8 mouse cellular contexts compared by ENCODE assay signal in the genomic region with DNA sequence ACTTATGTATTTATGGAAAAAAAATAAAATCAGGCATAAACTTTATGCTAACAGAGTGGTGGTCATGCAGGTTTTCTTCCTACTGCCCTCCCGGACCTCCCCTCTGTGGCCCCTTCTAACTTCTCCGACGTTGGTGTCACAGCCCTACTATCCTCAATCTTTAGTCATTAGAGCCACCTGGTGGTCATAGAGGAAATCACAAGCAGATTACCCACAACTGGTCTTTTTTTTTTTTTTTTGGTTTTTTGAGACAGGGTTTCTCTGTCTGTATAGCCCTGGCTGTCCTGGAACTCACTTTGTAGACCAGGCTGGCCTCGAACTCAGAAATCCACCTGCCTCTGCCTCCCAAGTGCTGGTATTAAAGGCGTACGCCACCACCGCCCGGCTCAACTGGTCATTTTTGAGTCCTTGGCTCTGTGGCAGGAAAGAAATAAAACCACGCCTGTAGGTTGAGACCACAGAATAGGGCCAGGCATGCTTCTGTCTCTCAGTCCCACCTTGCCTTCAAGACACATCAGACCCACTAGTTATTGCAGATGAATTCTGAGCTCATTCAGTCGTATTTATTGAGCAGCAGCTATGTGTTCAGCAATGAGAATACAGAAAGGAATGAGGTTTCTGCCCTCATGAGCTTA. TPM values are rescaled to one million over a fixed set of nuclear protein-coding genes. Genes with fewer than 3 reads are reported as not detected.
DNase-seq lines count a peak whose midpoint lies in the region; ATAC-seq and TF ChIP-seq lines count a peak whose summit lies in the region.

No protein-coding gene starts in this region.

- no peaks in the 10 kb centered on the region for H3K9me3 ChIP-seq in ES-E14 (ENCODE audit: control insufficient read depth, insufficient read depth, low read depth, low read length)
- H3K9me3 ChIP-seq in heart, embryonic 13.5 days = no peaks in the 10 kb centered on the region
- no peaks in the 10 kb centered on the region for H3K9me3 ChIP-seq in stomach, embryonic 14.5 days (ENCODE audit: control insufficient read depth, low read depth, low read length)

- in situ Hi-C loops in ES-E14 (cut with MboI; ENCODE audit: low sequenced_read_pairs in 2 of 2, unreplicated experiment in 2 of 2) = no loop called here

- ATAC-seq in heart, embryonic 13.5 days (ENCODE audit: extremely low read depth, insufficient number of reproducible peaks, low FRiP score, low TSS enrichment) = no peak
- ATAC-seq in megakaryocyte, adult 5-6 weeks (ENCODE audit: poor library complexity, severe bottlenecking) = peak; percentile 51
- ATAC-seq in stomach, embryonic 14.5 days (ENCODE audit: insufficient number of reproducible peaks, insufficient read depth, low FRiP score, low read depth) = peak; percentile 25; the same call in 1 of the 2 replicates

- WGBS in heart, embryonic 13.5 days = 48% methylated on average over 10 of the region's 10 CpGs
- 48% methylated on average over 10 of the region's 10 CpGs for WGBS in stomach, embryonic 14.5 days

- no peaks in the 10 kb centered on the region for H3K36me3 ChIP-seq in ES-E14 (ENCODE audit: control insufficient read depth, insufficient read depth, low read length, poor library complexity, severe bottlenecking)
- peaks cover 11% of the 10 kb centered on the region; the same call in 1 of the 2 replicates for H3K36me3 ChIP-seq in heart, embryonic 13.5 days
- H3K36me3 ChIP-seq in stomach, embryonic 14.5 days (ENCODE audit: control insufficient read depth, insufficient read depth, low read length) = no peaks in the 10 kb centered on the region

- DNase-seq in heart, adult 18-20 months = peak; percentile 68 to 87
- DNase-seq in heart, postnatal 25 days (ENCODE audit: low spot score) = no peak
- DNase-seq in ES-E14 (ENCODE audit: low read depth, low spot score) = no peak
- DNase-seq in cerebellum, postnatal 36 days = peak; percentile 45 to 82
- DNase-seq in layer of hippocampus, postnatal 10 days (ENCODE audit: low spot score in 2 of 2) = peak; percentile 73 to 79

- peaks cover 0 to 3% of the 10 kb centered on the region in 2 experiments; a peak in 2 of 4 replicates for H3K4me1 ChIP-seq in ES-E14 (ENCODE audit: control insufficient read depth in 2 of 2, insufficient read depth in 2 of 2, low read length in 2 of 2, poor library complexity in 1 of 2)
- H3K4me1 ChIP-seq in heart, embryonic 13.5 days = peaks cover 8% of the 10 kb centered on the region
- H3K4me1 ChIP-seq in stomach, embryonic 14.5 days (ENCODE audit: control insufficient read depth, insufficient read depth, low read length) = peaks cover 3% of the 10 kb centered on the region; the same call in 1 of the 2 replicates

- peak overlapping the region in 1 of 2 experiments; percentile 30; a peak in 1 of 4 replicates for H3K4me3 ChIP-seq in ES-E14 (ENCODE audit: insufficient read depth in 1 of 2, low read depth in 1 of 2, low read length in 2 of 2, poor library complexity in 1 of 2, severe bottlenecking in 1 of 2)
- H3K4me3 ChIP-seq in heart, embryonic 13.5 days = no peak overlapping the region
- no peak overlapping the region for H3K4me3 ChIP-seq in stomach, embryonic 14.5 days (ENCODE audit: low read depth, low read length)

- intact Hi-C loops in heart, postnatal 25 days (cut with DNase I) = loop anchor here (1.0 to 2.0 kb wide), 2 partner anchors 58 to 121 kb away; no protein-coding TSS in a partner anchor

- H3K9ac ChIP-seq in ES-E14 (ENCODE audit: insufficient read depth, low read depth, low read length, poor library complexity, severe bottlenecking) = no peak overlapping the region
- H3K9ac ChIP-seq in heart, embryonic 13.5 days = no peak overlapping the region
- no peak overlapping the region for H3K9ac ChIP-seq in stomach, embryonic 14.5 days (replicated peaks; ENCODE audit: low read depth, low read length)

- H3K27ac ChIP-seq in ES-E14 (ENCODE audit: insufficient read depth, low read depth, low read length, poor library complexity, severe bottlenecking) = no peak overlapping the region
- H3K27ac ChIP-seq in heart, embryonic 13.5 days (replicated peaks) = no peak overlapping the region
- no peak overlapping the region for H3K27ac ChIP-seq in stomach, embryonic 14.5 days (ENCODE audit: low read length)

- H3K27me3 ChIP-seq in heart, embryonic 13.5 days (replicated peaks) = no peaks in the 10 kb centered on the region
- H3K27me3 ChIP-seq in stomach, embryonic 14.5 days (ENCODE audit: control insufficient read depth, insufficient read depth, low read length) = no peaks in the 10 kb centered on the region

- peak overlapping the region; percentile 4; the same call in 1 of the 2 replicates for H3K4me2 ChIP-seq in heart, embryonic 13.5 days
- no peak overlapping the region for H3K4me2 ChIP-seq in stomach, embryonic 14.5 days (replicated peaks; ENCODE audit: low read depth, low read length)

TF ChIP-seq in ES-E14, 5 proteins besides CTCF, POLR2A, EP300 and RAD21:
- peak; percentile 99 for TF ChIP-seq ZNF384 (IDR thresholded peaks at IDR 0.05; ENCODE audit: low read depth, low read length)
- TF ChIP-seq HCFC1 (IDR thresholded peaks at IDR 0.05; ENCODE audit: borderline replicate concordance, insufficient read depth, low read length) = no peak
- TF ChIP-seq ZC3H11A (IDR thresholded peaks at IDR 0.05; ENCODE audit: borderline replicate concordance, low read depth, low read length) = peak; percentile 57

RNA-seq across cellular contexts. Expression of gene Naa38, which starts 4.8 kb away (rescaled TPM):
- total RNA-seq in heart, adult 18-20 months (2021) = 100 to 1,000 TPM; 112 to 118 TPM
- 10 to 100 TPM; 97.5 to 99.2 TPM for total RNA-seq in heart, postnatal 25 days (2021)
- 191 and 202 TPM in 2 replicates for total RNA-seq in ES-E14 (2012; rRNA removed)
- 135 and 139 TPM in 2 replicates for polyA plus RNA-seq in heart, embryonic 13.5 days (2015; fragmentation: Nextera tagmentation; extraction: Ambion mirVana)
- total RNA-seq in layer of hippocampus, postnatal 10 days (2021) = 10 to 100 TPM; 84.1 to 95.1 TPM
- 90.6 and 105 TPM in 2 replicates for total RNA-seq in megakaryocyte, adult 5-6 weeks (2015)
- 147 and 161 TPM in 2 replicates for total RNA-seq in megakaryocyte, adult 5-6 weeks (2017)
- 158 and 177 TPM in 2 replicates for polyA plus RNA-seq in stomach, embryonic 14.5 days (2014; fragmentation: Nextera tagmentation; extraction: Ambion mirVana)

RNA-seq across cellular contexts. Expression of gene Cyb5d1, which starts 4.9 kb away (rescaled TPM):
- total RNA-seq in heart, adult 18-20 months (2021) = 10 to 100 TPM; 30.2 to 32.2 TPM
- total RNA-seq in heart, postnatal 25 days (2021) = 10 to 100 TPM; 26.1 to 29.3 TPM
- 18.8 and 29.0 TPM in 2 replicates for total RNA-seq in ES-E14 (2012; rRNA removed)
- polyA plus RNA-seq in heart, embryonic 13.5 days (2015; fragmentation: Nextera tagmentation; extraction: Ambion mirVana) = 21.2 and 21.5 TPM in 2 replicates
- 10 to 100 TPM; 28.4 to 40.6 TPM for total RNA-seq in layer of hippocampus, postnatal 10 days (2021)
- 11.6 and 15.3 TPM in 2 replicates for total RNA-seq in megakaryocyte, adult 5-6 weeks (2015)
- 24.0 and 28.1 TPM in 2 replicates for total RNA-seq in megakaryocyte, adult 5-6 weeks (2017)
- polyA plus RNA-seq in stomach, embryonic 14.5 days (2014; fragmentation: Nextera tagmentation; extraction: Ambion mirVana) = 15.0 and 23.5 TPM in 2 replicates

RNA-seq across cellular contexts. Expression of gene Tmem88, which starts 7.5 kb away (rescaled TPM):
- 10 to 100 TPM; 10.3 to 14.3 TPM for total RNA-seq in heart, adult 18-20 months (2021)
- total RNA-seq in heart, postnatal 25 days (2021) = 10 to 100 TPM; 22.5 to 23.7 TPM
- total RNA-seq in ES-E14 (2012; rRNA removed) = 23.9 and 43.3 TPM in 2 replicates
- 40.0 and 40.5 TPM in 2 replicates for polyA plus RNA-seq in heart, embryonic 13.5 days (2015; fragmentation: Nextera tagmentation; extraction: Ambion mirVana)
- 1 to 10 TPM; 2.1 to 2.7 TPM for total RNA-seq in layer of hippocampus, postnatal 10 days (2021)
- 0.14 TPM in 1 of 2 replicates, not detected in the other for total RNA-seq in megakaryocyte, adult 5-6 weeks (2015)
- 0.18 TPM in 1 of 2 replicates, not detected in the other for total RNA-seq in megakaryocyte, adult 5-6 weeks (2017)
- polyA plus RNA-seq in stomach, embryonic 14.5 days (2014; fragmentation: Nextera tagmentation; extraction: Ambion mirVana) = 30.0 and 30.3 TPM in 2 replicates

RNA-seq across cellular contexts. Expression of gene Chd3, which starts 21.3 kb away (rescaled TPM):
- total RNA-seq in heart, adult 18-20 months (2021) = 10 to 100 TPM; 16.2 to 26.3 TPM
- 10 to 100 TPM; 26.4 to 27.9 TPM for total RNA-seq in heart, postnatal 25 days (2021)
- 21.6 and 27.0 TPM in 2 replicates for total RNA-seq in ES-E14 (2012; rRNA removed)
- 18.0 and 18.8 TPM in 2 replicates for polyA plus RNA-seq in heart, embryonic 13.5 days (2015; fragmentation: Nextera tagmentation; extraction: Ambion mirVana)
- 100 to 1,000 TPM; 540 to 617 TPM for total RNA-seq in layer of hippocampus, postnatal 10 days (2021)
- 13.6 and 13.9 TPM in 2 replicates for total RNA-seq in megakaryocyte, adult 5-6 weeks (2015)
- 17.1 and 19.8 TPM in 2 replicates for total RNA-seq in megakaryocyte, adult 5-6 weeks (2017)
- 85.3 and 87.4 TPM in 2 replicates for polyA plus RNA-seq in stomach, embryonic 14.5 days (2014; fragmentation: Nextera tagmentation; extraction: Ambion mirVana)

RNA-seq across cellular contexts. Expression of gene Kdm6b, which starts 23.0 kb away (rescaled TPM):
- 10 to 100 TPM; 15.8 to 18.0 TPM for total RNA-seq in heart, adult 18-20 months (2021)
- total RNA-seq in heart, postnatal 25 days (2021) = 10 to 100 TPM; 25.6 to 30.3 TPM
- 7.9 and 9.4 TPM in 2 replicates for total RNA-seq in ES-E14 (2012; rRNA removed)
- 20.9 and 21.6 TPM in 2 replicates for polyA plus RNA-seq in heart, embryonic 13.5 days (2015; fragmentation: Nextera tagmentation; extraction: Ambion mirVana)
- total RNA-seq in layer of hippocampus, postnatal 10 days (2021) = 10 to 100 TPM; 47.0 to 50.5 TPM
- 27.1 and 29.0 TPM in 2 replicates for total RNA-seq in megakaryocyte, adult 5-6 weeks (2015)
- total RNA-seq in megakaryocyte, adult 5-6 weeks (2017) = 5.0 and 6.7 TPM in 2 replicates
- polyA plus RNA-seq in stomach, embryonic 14.5 days (2014; fragmentation: Nextera tagmentation; extraction: Ambion mirVana) = 30.6 and 34.3 TPM in 2 replicates

Comparison
In these comparisons a context has a peak if more than half of its experiments do, and no peak if none do; other contexts are left out.
1. DNase-seq: peak in heart, adult 18-20 months (2 of 2), cerebellum, postnatal 36 days (2 of 2) and layer of hippocampus, postnatal 10 days (2 of 2); none in heart, postnatal 25 days (single experiment) and ES-E14 (single experiment).